In the genomic region with DNA sequence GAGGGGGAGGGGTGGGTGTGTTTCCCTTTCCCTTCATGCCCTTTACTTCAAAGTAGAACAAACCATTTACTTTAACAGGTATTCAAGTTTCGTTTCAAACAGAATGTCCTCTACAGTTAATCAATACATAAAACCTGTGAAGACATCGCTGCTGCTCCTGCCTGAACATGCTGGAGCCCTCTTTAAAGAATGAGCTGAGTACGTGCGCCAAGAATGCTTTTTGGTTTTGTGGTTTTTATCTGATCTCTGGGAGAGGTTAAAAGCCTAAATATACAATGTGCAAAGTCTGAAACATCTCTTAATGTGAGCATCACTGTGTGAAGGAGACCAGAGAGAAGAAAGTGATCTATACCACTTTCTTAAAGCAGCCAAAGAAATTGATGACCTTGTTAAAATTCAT, we compare ENCODE assay signal across 21 mouse cellular contexts.
A peak's percentile ranks its signal among the peaks of the same experiment; 100 is the strongest.
DNase-seq lines count a peak whose midpoint lies in the region; ATAC-seq lines count a peak whose summit lies in the region.
"Had no signal": no experiment of that assay in that cellular context is flagged by ENCODE, and none has a peak within 500 bp of the region (broad histone marks: within the 10 kb centered on the region; RNA-seq: fewer than 3 reads in every experiment).

No protein-coding gene starts in this region.

- 0 out of 2 replicates have a peak, but pooled peaks have one; percentile 10 for ATAC-seq in megakaryocyte progenitor cell, adult 5-6 weeks (replicated peaks; ENCODE audit: poor library complexity)
- ATAC-seq: forebrain, embryonic 13.5 days; forebrain, embryonic 16.5 days; hindbrain, embryonic 16.5 days; intestine, embryonic 15.5 days had no signal

- DNase-seq in thymus, postnatal 0 days (ENCODE audit: low spot score), result peak; percentile 20
- DNase-seq in thymus, postnatal 4 days, result no peak
- DNase-seq in 3T3-L1 (ENCODE audit: low read depth, low spot score), result peak; percentile 55
- DNase-seq in CD4-positive helper T cell, adult 2 months (ENCODE audit: low read depth, low spot score), result peak; percentile 8
- no peak for DNase-seq in right cerebral cortex, postnatal 25 days
- DNase-seq in left cerebral cortex, adult 18-20 months (ENCODE audit: low spot score in 2 of 2), result no peak
- no peak for DNase-seq in lung, postnatal 25 days (ENCODE audit: low spot score)
- DNase-seq: adrenal gland, adult 2 months; adrenal gland, postnatal 14 days; cerebellum, adult 11-12 months; cerebellum, adult 8-10 months; cerebellum, postnatal 14 days; gastrocnemius, postnatal 25 days; heart, adult 18-20 months; heart, postnatal 10 days; heart, postnatal 36 days had no signal

Comparison
In these comparisons a context has a peak if more than half of its experiments do, and no peak if none do; other contexts are left out.
1. DNase-seq: peak in thymus, postnatal 0 days (single experiment), 3T3-L1 (single experiment) and CD4-positive helper T cell, adult 2 months (single experiment); none in thymus, postnatal 4 days (single experiment), right cerebral cortex, postnatal 25 days (single experiment), left cerebral cortex, adult 18-20 months (0 of 2) and lung, postnatal 25 days (single experiment).